Mouse (Mus musculus): ENCODE measurements around the gene Zfp61. TPM values are rescaled to one million over a fixed set of nuclear protein-coding genes. Genes with fewer than 3 reads are reported as not detected.
A peak's percentile ranks its signal among the peaks of the same experiment; 100 is the strongest.
"Not testable (repeated sequence)": the region's sequence is repeated elsewhere in the genome, so short reads cannot be mapped to it uniquely, and the experiment has no call there.

Gene Zfp61
- polyA plus RNA-seq, 1 experiment from 2014 or later = 45.1 TPM

- Histone ChIP-seq H3K4me3 (no peak overlapping the region), H3K36me3 (peaks cover 67% of the 10 kb centered on the region), H3K27ac (replicated peaks) (no peak overlapping the region), H3K9me3 (0 out of 2 replicates have a peak, but pooled peaks cover 3% of the 10 kb centered on the region), H3K27me3 (no peaks in the 10 kb centered on the region), H3K4me1 (peaks cover 7% of the 10 kb centered on the region), H3K9ac (replicated peaks) (no peak overlapping the region), H3K4me2 (replicated peaks) (no peak overlapping the region)
- no peak for ATAC-seq (ENCODE audit: low FRiP score, low read depth)
- 91% methylated on average over 4 of the region's 4 CpGs for WGBS
Observed at GRCm38 (mm10) chr7:24294763-24295162, 6.3 kb downstream of the Zfp61 start.

- WGBS = 91% methylated on average over 12 of the region's 12 CpGs
- H3K9ac ChIP-seq (replicated peaks) = no peak overlapping the region
- H3K4me3 ChIP-seq = no peak overlapping the region
- H3K36me3 ChIP-seq = peaks cover 76% of the 10 kb centered on the region
- no peak overlapping the region for H3K27ac ChIP-seq (replicated peaks)
- no peak overlapping the region for H3K4me2 ChIP-seq (replicated peaks)
- ATAC-seq (ENCODE audit: low FRiP score, low read depth) = no peak
- peaks cover 4% of the 10 kb centered on the region for H3K4me1 ChIP-seq
- no peaks in the 10 kb centered on the region for H3K27me3 ChIP-seq
- H3K9me3 ChIP-seq = 0 out of 2 replicates have a peak, but pooled peaks cover 3% of the 10 kb centered on the region
Observed at GRCm38 (mm10) chr7:24293061-24293851, 7.8 kb downstream of the Zfp61 start.

- Histone ChIP-seq H3K9me3 (0 out of 2 replicates have a peak, but pooled peaks cover 3% of the 10 kb centered on the region), H3K36me3 (peaks cover 89% of the 10 kb centered on the region), H3K4me2 (replicated peaks) (no peak overlapping the region), H3K9ac (replicated peaks) (no peak overlapping the region), H3K27me3 (no peaks in the 10 kb centered on the region), H3K4me1 (no peaks in the 10 kb centered on the region), H3K27ac (replicated peaks) (no peak overlapping the region), H3K4me3 (no peak overlapping the region)
- 92% methylated on average over 27 of the region's 27 CpGs for WGBS
- ATAC-seq (ENCODE audit: low FRiP score, low read depth) = no peak
Observed at GRCm38 (mm10) chr7:24291387-24292090, 9.5 kb downstream of the Zfp61 start.

- H3K36me3 ChIP-seq = peaks cover 76% of the 10 kb centered on the region
Observed at GRCm38 (mm10) chr7:24290106-24290693, 10.8 kb downstream of the Zfp61 start.

DNA sequence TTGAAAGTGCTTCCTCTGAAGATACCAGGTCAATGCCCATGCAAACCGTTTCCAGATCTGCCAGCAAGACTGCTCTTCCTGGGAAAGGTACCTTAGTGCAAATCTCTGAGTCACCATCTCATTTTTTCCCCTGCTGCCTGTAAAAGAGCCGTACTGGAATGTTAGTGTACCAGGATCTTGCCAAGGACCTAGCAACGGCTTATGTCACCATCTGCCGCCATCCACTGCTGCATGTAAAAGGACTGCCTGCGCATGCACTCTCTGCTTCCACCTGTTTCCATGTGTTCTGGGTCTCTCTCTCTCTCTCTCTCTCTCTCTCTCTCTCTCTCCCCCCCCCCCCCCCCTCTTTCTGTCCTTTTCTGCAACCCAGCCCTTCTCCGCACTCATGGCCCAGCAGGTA lies 12.5 kb downstream of the Zfp61 start:
- H3K4me2 ChIP-seq (replicated peaks) = no peak overlapping the region
- 0 out of 2 replicates have a peak, but pooled peaks cover 3% of the 10 kb centered on the region for H3K9me3 ChIP-seq
- 90% methylated on average over 6 of the region's 6 CpGs for WGBS
- peaks cover 59% of the 10 kb centered on the region for H3K36me3 ChIP-seq
- ATAC-seq (ENCODE audit: low FRiP score, low read depth) = no peak
- H3K4me3 ChIP-seq = no peak overlapping the region
- H3K4me1 ChIP-seq = no peaks in the 10 kb centered on the region
- H3K27ac ChIP-seq (replicated peaks) = no peak overlapping the region
- H3K9ac ChIP-seq (replicated peaks) = no peak overlapping the region
- H3K27me3 ChIP-seq = no peaks in the 10 kb centered on the region

More at GRCm38 (mm10) chr7:24290106-24290693, 10.8 kb downstream of the Zfp61 start:
- H3K4me1 ChIP-seq = no peaks in the 10 kb centered on the region
- no peak overlapping the region for H3K9ac ChIP-seq (replicated peaks)
- no peak for ATAC-seq (ENCODE audit: low FRiP score, low read depth)
- H3K4me2 ChIP-seq (replicated peaks) = no peak overlapping the region
- H3K27me3 ChIP-seq = no peaks in the 10 kb centered on the region
- H3K9me3 ChIP-seq = 0 out of 2 replicates have a peak, but pooled peaks cover 3% of the 10 kb centered on the region
- H3K27ac ChIP-seq (replicated peaks) = no peak overlapping the region
- WGBS = 98% methylated on average over 4 of the region's 4 CpGs
- no peak overlapping the region for H3K4me3 ChIP-seq

DNA sequence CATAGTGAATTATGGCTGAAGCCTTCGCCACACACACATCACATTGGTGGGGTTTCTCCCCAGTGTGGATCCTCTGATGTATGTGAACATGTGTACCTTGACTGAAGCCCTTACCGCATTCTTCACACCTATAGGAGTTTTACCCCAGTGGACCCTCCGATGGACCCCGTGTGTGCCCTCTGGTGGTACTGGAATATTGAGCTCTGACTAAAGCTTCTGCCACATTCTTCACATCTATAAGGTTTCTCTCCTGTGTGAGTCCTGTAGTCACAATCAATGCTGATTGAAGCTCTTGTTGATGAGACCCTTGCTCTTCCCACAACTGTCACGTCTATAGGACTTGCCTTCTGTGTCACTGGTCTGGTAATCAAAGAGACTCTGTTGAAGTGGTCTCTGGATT lies 13.4 kb downstream of the Zfp61 start:
- Histone ChIP-seq H3K4me3 (no peak overlapping the region), H3K9ac (replicated peaks) (no peak overlapping the region), H3K4me1 (no peaks in the 10 kb centered on the region), H3K27me3 (no peaks in the 10 kb centered on the region), H3K4me2 (replicated peaks) (no peak overlapping the region), H3K27ac (replicated peaks) (no peak overlapping the region), H3K36me3 (peaks cover 51% of the 10 kb centered on the region), H3K9me3 (0 out of 2 replicates have a peak, but pooled peaks cover 3% of the 10 kb centered on the region)
- no peak for ATAC-seq (ENCODE audit: low FRiP score, low read depth)
- 86% methylated on average over 5 of the region's 5 CpGs for WGBS

GRCm38 (mm10) chr7:24286916-24287315 lies 14.1 kb downstream of the Zfp61 start:
- Histone ChIP-seq H3K9me3 (0 out of 2 replicates have a peak, but pooled peaks cover 3% of the 10 kb centered on the region), H3K4me2 (replicated peaks) (no peak overlapping the region), H3K4me3 (no peak overlapping the region), H3K4me1 (no peaks in the 10 kb centered on the region), H3K27me3 (no peaks in the 10 kb centered on the region), H3K9ac (replicated peaks) (no peak overlapping the region), H3K36me3 (peaks cover 44% of the 10 kb centered on the region), H3K27ac (replicated peaks) (no peak overlapping the region)
- 86% methylated on average over 4 of the region's 4 CpGs for WGBS
- no peak for ATAC-seq (ENCODE audit: low FRiP score, low read depth)

DNA sequence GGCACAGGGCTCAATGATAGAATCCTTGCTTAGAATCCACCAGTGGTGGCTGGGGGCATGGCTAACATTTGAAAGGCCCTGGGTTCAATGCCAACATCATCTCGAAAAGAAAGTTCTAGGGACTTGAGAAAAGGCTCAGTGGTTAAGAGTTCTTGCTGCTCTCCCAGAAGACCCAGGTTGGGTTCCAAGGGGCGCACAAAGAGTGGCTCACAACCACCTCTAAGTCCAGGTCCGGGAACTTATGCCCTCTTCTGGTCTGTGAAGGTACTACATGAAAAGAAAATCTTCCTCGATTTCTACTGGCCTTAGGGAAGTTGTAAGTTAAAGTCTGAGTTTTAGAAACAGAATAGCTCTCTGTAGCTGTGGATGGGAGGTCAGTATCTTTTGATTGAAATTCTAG lies 14.9 kb downstream of the Zfp61 start:
- Histone ChIP-seq H3K9me3 (0 out of 2 replicates have a peak, but pooled peaks cover 3% of the 10 kb centered on the region), H3K36me3 (peaks cover 36% of the 10 kb centered on the region), H3K4me1 (no peaks in the 10 kb centered on the region), H3K4me2 (replicated peaks) (no peak overlapping the region), H3K27ac (replicated peaks) (no peak overlapping the region), H3K27me3 (no peaks in the 10 kb centered on the region), H3K9ac (replicated peaks) (no peak overlapping the region), H3K4me3 (no peak overlapping the region)
- 46% methylated on average over 4 of the region's 4 CpGs for WGBS
- no peak for ATAC-seq (ENCODE audit: low FRiP score, low read depth)

DNA sequence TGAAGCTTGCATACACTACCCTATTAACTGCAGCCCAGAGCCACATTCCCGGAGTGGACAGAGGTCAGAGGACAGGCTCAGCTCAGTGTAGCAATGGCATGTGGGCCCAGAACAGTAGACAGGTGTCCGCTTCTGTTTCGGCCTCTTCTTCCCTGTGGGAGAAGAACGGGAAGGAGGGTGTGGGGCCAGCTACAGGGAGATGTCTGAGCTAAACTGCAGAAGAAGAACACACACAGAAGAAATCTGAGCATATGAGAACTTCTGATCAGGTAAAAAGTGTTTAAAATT lies 20.2 kb downstream of the Zfp61 start:
- Histone ChIP-seq H3K27me3 (no peaks in the 10 kb centered on the region), H3K27ac (replicated peaks) (no peak overlapping the region), H3K9me3 (no peaks in the 10 kb centered on the region), H3K4me2 (replicated peaks) (no peak overlapping the region), H3K4me3 (no peak overlapping the region), H3K36me3 (peaks cover 8% of the 10 kb centered on the region), H3K4me1 (no peaks in the 10 kb centered on the region), H3K9ac (replicated peaks) (0 out of 2 replicates have a peak overlapping the region, but pooled peaks have one; percentile 15)
- WGBS = 48% methylated on average over 4 of the region's 4 CpGs
- ATAC-seq (ENCODE audit: low FRiP score, low read depth) = peak; percentile 41; the same call in 1 of the 2 replicates

DNA sequence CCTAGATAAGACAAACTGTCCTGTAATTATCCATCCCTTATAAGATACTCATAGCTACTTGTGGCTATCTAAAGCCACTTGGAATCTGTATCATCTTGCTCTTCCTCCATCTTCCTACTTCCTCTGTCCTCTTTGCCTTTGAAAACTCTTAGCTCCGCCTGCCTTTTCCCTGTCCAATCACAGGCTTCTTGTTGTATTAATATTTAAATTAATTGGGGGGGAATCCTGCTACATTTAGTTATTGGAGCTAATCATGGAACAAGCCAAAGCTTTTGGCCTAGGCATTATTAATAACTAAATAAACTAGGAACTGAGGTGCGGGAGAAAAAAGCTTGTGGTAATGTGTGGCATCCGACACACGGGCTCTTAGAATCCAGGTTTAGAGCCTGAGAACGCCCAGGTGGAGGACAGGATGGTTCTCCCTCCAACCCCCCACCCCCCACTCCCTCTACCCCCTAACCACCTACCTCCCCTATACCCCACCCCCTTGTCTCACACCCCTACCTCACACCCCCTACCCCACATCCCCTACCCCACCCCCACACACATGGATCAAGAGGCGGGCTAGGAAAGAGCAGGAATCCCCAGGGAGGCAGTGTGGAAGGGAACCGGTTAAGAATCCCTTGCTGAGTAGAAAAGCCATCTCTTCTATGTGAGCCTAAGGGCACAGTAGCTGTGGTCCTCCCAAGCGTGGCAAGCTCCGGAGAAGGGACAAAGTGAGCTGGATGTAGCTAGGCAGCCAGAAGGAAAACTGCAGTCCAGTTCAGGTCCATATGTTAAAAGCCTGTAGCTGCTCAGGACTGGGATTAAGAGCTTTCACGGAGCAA lies 20.8 kb downstream of the Zfp61 start:
- Histone ChIP-seq H3K4me1 (no peaks in the 10 kb centered on the region), H3K9ac (replicated peaks) (0 out of 2 replicates have a peak overlapping the region, but pooled peaks have one; percentile 15), H3K27me3 (no peaks in the 10 kb centered on the region), H3K4me3 (no peak overlapping the region), H3K4me2 (replicated peaks) (no peak overlapping the region), H3K9me3 (no peaks in the 10 kb centered on the region), H3K36me3 (peaks cover 14% of the 10 kb centered on the region), H3K27ac (replicated peaks) (no peak overlapping the region)
- WGBS = 51% methylated on average over 10 of the region's 10 CpGs
- ATAC-seq (ENCODE audit: low FRiP score, low read depth) = no peak

DNA sequence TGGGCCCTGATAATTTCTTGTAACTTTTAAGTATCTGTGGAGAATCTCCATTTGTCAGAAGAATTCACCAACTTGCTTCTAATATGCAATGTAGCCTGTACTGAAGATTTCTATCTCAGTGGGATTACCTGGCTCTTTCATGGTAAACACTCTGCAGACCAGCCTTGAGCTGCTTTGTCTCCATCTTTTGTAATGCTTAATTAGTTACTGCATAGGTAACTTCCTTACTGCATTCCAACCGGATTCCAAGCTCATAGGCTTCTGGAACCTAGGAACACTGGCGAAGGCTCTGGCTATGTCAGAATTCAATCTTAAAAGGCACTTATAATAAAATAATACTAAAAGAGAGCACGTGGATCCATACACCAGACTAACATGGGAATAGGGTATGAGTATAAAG lies 22.3 kb downstream of the Zfp61 start:
- H3K4me3 ChIP-seq; H3K27me3 ChIP-seq; ATAC-seq (ENCODE audit: low FRiP score, low read depth); H3K4me2 ChIP-seq (replicated peaks); H3K9me3 ChIP-seq; H3K4me1 ChIP-seq; H3K27ac ChIP-seq (replicated peaks); H3K9ac ChIP-seq (replicated peaks): not testable (repeated sequence)
- 88% methylated on average over 3 of the region's 3 CpGs for WGBS
- H3K36me3 ChIP-seq = peaks cover 29% of the 10 kb centered on the region
